28 mouse cellular contexts compared by ENCODE assay signal in the genomic region with DNA sequence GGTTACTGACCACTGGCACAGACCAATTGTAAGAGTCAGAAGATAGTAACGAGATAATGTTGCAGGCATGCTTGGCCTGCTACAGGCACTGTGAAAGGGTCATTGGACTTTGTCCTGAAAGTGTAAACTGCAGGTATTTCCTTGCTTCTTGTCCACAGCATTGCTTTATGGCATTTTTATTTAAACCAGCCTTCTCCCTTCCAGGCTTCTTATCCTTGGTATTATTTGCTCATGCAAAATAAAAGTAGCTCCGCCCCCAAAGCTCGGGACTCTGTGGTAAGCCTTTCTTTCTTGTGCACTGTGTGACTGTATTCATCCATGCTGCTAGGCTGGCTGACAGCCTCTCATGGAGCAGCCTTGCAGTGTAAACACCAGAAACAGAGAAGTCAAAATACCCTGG. TPM values are rescaled to one million over a fixed set of nuclear protein-coding genes. Genes with fewer than 3 reads are reported as not detected.
DNase-seq lines count a peak whose midpoint lies in the region; ATAC-seq and TF ChIP-seq lines count a peak whose summit lies in the region.
"Had no signal": no experiment of that assay in that cellular context is flagged by ENCODE, and none has a peak within 500 bp of the region (broad histone marks: within the 10 kb centered on the region; RNA-seq: fewer than 3 reads in every experiment).

No protein-coding gene starts in this region.

- TF ChIP-seq EP300 in lung, postnatal 0 days (IDR thresholded peaks at IDR 0.05) = no peak

- DNase-seq in forebrain, embryonic 14.5 days (ENCODE audit: low spot score) = peak; percentile 34
- no peak for DNase-seq in forebrain, embryonic 11.5 days (ENCODE audit: low spot score)
- peak; percentile 36 for DNase-seq in midbrain, embryonic 14.5 days
- DNase-seq in lung, postnatal 0 days (ENCODE audit: low spot score) = peak; percentile 70
- peak; percentile 34 for DNase-seq in yolk sac, embryonic 10.5 days (ENCODE audit: low spot score)
- DNase-seq in hindbrain, postnatal 0 days (ENCODE audit: low spot score) = no peak
- no peak for DNase-seq in left cerebral cortex, adult 9 months (ENCODE audit: low spot score in 2 of 2)
- DNase-seq: adrenal gland, postnatal 25 days; cerebellum, adult 9-10 months; heart, adult 11 months; heart, postnatal 4 days had no signal

- WGBS in forebrain, embryonic 14.5 days = 25% methylated on average over 3 of the region's 3 CpGs
- WGBS in forebrain, embryonic 11.5 days = 34% methylated on average over 3 of the region's 3 CpGs
- WGBS in midbrain, embryonic 14.5 days = 47% methylated on average over 3 of the region's 3 CpGs
- WGBS in midbrain, embryonic 13.5 days = 41% methylated on average over 3 of the region's 3 CpGs
- 34% methylated on average over 3 of the region's 3 CpGs for WGBS in lung, postnatal 0 days
- WGBS in hindbrain, postnatal 0 days = 50% methylated on average over 3 of the region's 3 CpGs

- no peaks in the 10 kb centered on the region for H3K4me1 ChIP-seq in forebrain, embryonic 14.5 days (ENCODE audit: control insufficient read depth, insufficient read depth, low read length)
- H3K4me1 ChIP-seq in forebrain, embryonic 11.5 days (replicated peaks; ENCODE audit: control insufficient read depth, insufficient read depth, low read length) = no peaks in the 10 kb centered on the region
- H3K4me1 ChIP-seq in midbrain, embryonic 14.5 days (ENCODE audit: control insufficient read depth, insufficient read depth, low read length) = no peaks in the 10 kb centered on the region
- peaks cover 13% of the 10 kb centered on the region for H3K4me1 ChIP-seq in midbrain, embryonic 13.5 days (replicated peaks)
- H3K4me1 ChIP-seq in lung, postnatal 0 days (ENCODE audit: insufficient read depth, low read depth, low read length) = no peaks in the 10 kb centered on the region; the same call in 1 of the 2 replicates
- H3K4me1 ChIP-seq in hindbrain, postnatal 0 days (ENCODE audit: insufficient read depth, low read length) = no peaks in the 10 kb centered on the region

- no peak overlapping the region for H3K9ac ChIP-seq in forebrain, embryonic 14.5 days (ENCODE audit: low read length)
- H3K9ac ChIP-seq in forebrain, embryonic 11.5 days (ENCODE audit: low read length) = no peak overlapping the region
- no peak overlapping the region for H3K9ac ChIP-seq in midbrain, embryonic 14.5 days (replicated peaks; ENCODE audit: low read length)
- H3K9ac ChIP-seq in midbrain, embryonic 13.5 days (replicated peaks) = no peak overlapping the region
- H3K9ac ChIP-seq in lung, postnatal 0 days (replicated peaks; ENCODE audit: low read depth) = no peak overlapping the region
- no peak overlapping the region for H3K9ac ChIP-seq in hindbrain, postnatal 0 days (replicated peaks; ENCODE audit: low read length)

- no peak for ATAC-seq in forebrain, embryonic 14.5 days
- ATAC-seq in forebrain, embryonic 11.5 days (replicated peaks; ENCODE audit: low FRiP score) = no peak
- ATAC-seq in midbrain, embryonic 14.5 days (ENCODE audit: low FRiP score, low TSS enrichment) = no peak
- ATAC-seq in midbrain, embryonic 13.5 days = no peak
- 0 out of 2 replicates have a peak, but pooled peaks have one; percentile 56 for ATAC-seq in lung, postnatal 0 days
- ATAC-seq in hindbrain, postnatal 0 days = no peak
- ATAC-seq: activated CD4-positive, CD25-positive, alpha-beta regulatory T cell, adult 4 months; forebrain, embryonic 16.5 days; hindbrain, embryonic 16.5 days; Patski had no signal

- no peaks in the 10 kb centered on the region for H3K36me3 ChIP-seq in forebrain, embryonic 14.5 days (ENCODE audit: control insufficient read depth, insufficient read depth, low read length)
- no peaks in the 10 kb centered on the region for H3K36me3 ChIP-seq in forebrain, embryonic 11.5 days (ENCODE audit: control insufficient read depth, insufficient read depth, low read length)
- H3K36me3 ChIP-seq in midbrain, embryonic 14.5 days (ENCODE audit: control insufficient read depth, insufficient read depth, low read length) = no peaks in the 10 kb centered on the region
- H3K36me3 ChIP-seq in midbrain, embryonic 13.5 days = no peaks in the 10 kb centered on the region
- H3K36me3 ChIP-seq in lung, postnatal 0 days (ENCODE audit: insufficient read depth, low read length) = no peaks in the 10 kb centered on the region
- no peaks in the 10 kb centered on the region for H3K36me3 ChIP-seq in hindbrain, postnatal 0 days (ENCODE audit: insufficient read depth, low read length)
- H3K36me3 ChIP-seq: midbrain, embryonic 10.5 days had no signal

- H3K4me2 ChIP-seq in forebrain, embryonic 14.5 days (ENCODE audit: low read length) = no peak overlapping the region
- no peak overlapping the region for H3K4me2 ChIP-seq in forebrain, embryonic 11.5 days (ENCODE audit: low read depth, low read length, severe bottlenecking)
- H3K4me2 ChIP-seq in midbrain, embryonic 14.5 days (ENCODE audit: low read length) = no peak overlapping the region
- H3K4me2 ChIP-seq in midbrain, embryonic 13.5 days (replicated peaks) = no peak overlapping the region
- no peak overlapping the region for H3K4me2 ChIP-seq in lung, postnatal 0 days (replicated peaks; ENCODE audit: low read depth, low read length)
- no peak overlapping the region for H3K4me2 ChIP-seq in hindbrain, postnatal 0 days (ENCODE audit: low read depth, low read length)

- H3K9me3 ChIP-seq in forebrain, embryonic 14.5 days (replicated peaks; ENCODE audit: control insufficient read depth, low read length) = no peaks in the 10 kb centered on the region
- no peaks in the 10 kb centered on the region for H3K9me3 ChIP-seq in forebrain, embryonic 11.5 days (ENCODE audit: control insufficient read depth, low read length)
- H3K9me3 ChIP-seq in midbrain, embryonic 14.5 days (ENCODE audit: control insufficient read depth, low read length) = no peaks in the 10 kb centered on the region
- no peaks in the 10 kb centered on the region for H3K9me3 ChIP-seq in midbrain, embryonic 13.5 days
- H3K9me3 ChIP-seq in lung, postnatal 0 days (ENCODE audit: low read length) = no peaks in the 10 kb centered on the region
- H3K9me3 ChIP-seq in hindbrain, postnatal 0 days (ENCODE audit: low read length) = no peaks in the 10 kb centered on the region
- H3K9me3 ChIP-seq: midbrain, embryonic 10.5 days had no signal

- no peak for TF ChIP-seq CTCF in lung, postnatal 0 days (IDR thresholded peaks at IDR 0.05)
- TF ChIP-seq CTCF in hindbrain, postnatal 0 days (IDR thresholded peaks at IDR 0.05; ENCODE audit: low read depth) = no peak

- H3K4me3 ChIP-seq in forebrain, embryonic 14.5 days (ENCODE audit: low read depth, low read length) = no peak overlapping the region
- H3K4me3 ChIP-seq in forebrain, embryonic 11.5 days (ENCODE audit: low read depth, low read length) = no peak overlapping the region
- H3K4me3 ChIP-seq in midbrain, embryonic 14.5 days (replicated peaks; ENCODE audit: low read depth, low read length) = no peak overlapping the region
- no peak overlapping the region for H3K4me3 ChIP-seq in midbrain, embryonic 13.5 days (replicated peaks)
- no peak overlapping the region for H3K4me3 ChIP-seq in lung, postnatal 0 days (ENCODE audit: low read depth, low read length)
- H3K4me3 ChIP-seq in hindbrain, postnatal 0 days (ENCODE audit: low read length) = no peak overlapping the region
- H3K4me3 ChIP-seq: midbrain, embryonic 10.5 days; myocyte had no signal

- no peak overlapping the region for H3K27ac ChIP-seq in forebrain, embryonic 14.5 days (ENCODE audit: low read depth, low read length)
- no peak overlapping the region for H3K27ac ChIP-seq in forebrain, embryonic 11.5 days (ENCODE audit: low read depth, low read length)
- no peak overlapping the region for H3K27ac ChIP-seq in midbrain, embryonic 14.5 days (replicated peaks; ENCODE audit: low read depth, low read length)
- no peak overlapping the region for H3K27ac ChIP-seq in midbrain, embryonic 13.5 days
- no peak overlapping the region for H3K27ac ChIP-seq in lung, postnatal 0 days (ENCODE audit: low read length)
- no peak overlapping the region for H3K27ac ChIP-seq in hindbrain, postnatal 0 days
- H3K27ac ChIP-seq: midbrain, embryonic 10.5 days had no signal

- H3K27me3 ChIP-seq in forebrain, embryonic 14.5 days (replicated peaks; ENCODE audit: control insufficient read depth, insufficient read depth, low read length) = no peaks in the 10 kb centered on the region
- H3K27me3 ChIP-seq in forebrain, embryonic 11.5 days (ENCODE audit: control insufficient read depth, insufficient read depth, low read length) = no peaks in the 10 kb centered on the region
- no peaks in the 10 kb centered on the region for H3K27me3 ChIP-seq in midbrain, embryonic 14.5 days (ENCODE audit: control insufficient read depth, insufficient read depth, low read length)
- no peaks in the 10 kb centered on the region for H3K27me3 ChIP-seq in midbrain, embryonic 13.5 days
- H3K27me3 ChIP-seq in lung, postnatal 0 days (replicated peaks; ENCODE audit: insufficient read depth, low read length) = no peaks in the 10 kb centered on the region
- no peaks in the 10 kb centered on the region for H3K27me3 ChIP-seq in hindbrain, postnatal 0 days (ENCODE audit: insufficient read depth, low read length)
- H3K27me3 ChIP-seq: Patski had no signal

RNA-seq across cellular contexts. Expression of a gene that starts 3.7 kb away (rescaled TPM):
- 0.10 TPM in 1 of 2 replicates, not detected in the other for polyA plus RNA-seq in forebrain, embryonic 14.5 days (2014; fragmentation: Nextera tagmentation; extraction: Ambion mirVana)
- not detected in 2 replicates for polyA plus RNA-seq in forebrain, embryonic 11.5 days (2014; fragmentation: Nextera tagmentation; extraction: Ambion mirVana)
- 0.39 TPM in 1 of 2 replicates, not detected in the other for polyA plus RNA-seq in midbrain, embryonic 14.5 days (2014; fragmentation: Nextera tagmentation; extraction: Ambion mirVana)
- not detected in 2 replicates for polyA plus RNA-seq in midbrain, embryonic 13.5 days (2015; fragmentation: Nextera tagmentation; extraction: Ambion mirVana)
- 8.2 and 9.7 TPM in 2 replicates for polyA plus RNA-seq in lung, postnatal 0 days (2015; fragmentation: Nextera tagmentation; extraction: Ambion mirVana)
- total RNA-seq in hindbrain, postnatal 0 days (2014; rRNA removed) = not detected in 2 replicates
- 0.40 and 0.41 TPM in 2 replicates for polyA plus RNA-seq in hindbrain, postnatal 0 days (2015; fragmentation: Nextera tagmentation; extraction: Ambion mirVana)
- total RNA-seq: adrenal gland, postnatal 25 days; gastrocnemius, adult 8-10 months; heart, postnatal 4 days; layer of hippocampus, adult 18-20 months; left cerebral cortex, adult 18-20 months had no signal
- polyA plus RNA-seq: activated CD4-positive, CD25-positive, alpha-beta regulatory T cell, adult 4 months; C2C12; cortical plate, adult 2 months; forebrain, embryonic 16.5 days; heart, embryonic 14.5 days; midbrain, embryonic 10.5 days had no signal

RNA-seq across cellular contexts. Expression of a gene that starts 31.9 kb away (rescaled TPM):
- polyA plus RNA-seq in forebrain, embryonic 14.5 days (2014; fragmentation: Nextera tagmentation; extraction: Ambion mirVana) = not detected in 2 replicates
- not detected in 2 replicates for polyA plus RNA-seq in forebrain, embryonic 11.5 days (2014; fragmentation: Nextera tagmentation; extraction: Ambion mirVana)
- not detected in 2 replicates for polyA plus RNA-seq in midbrain, embryonic 14.5 days (2014; fragmentation: Nextera tagmentation; extraction: Ambion mirVana)
- not detected in 2 replicates for polyA plus RNA-seq in midbrain, embryonic 13.5 days (2015; fragmentation: Nextera tagmentation; extraction: Ambion mirVana)
- not detected in 2 replicates for polyA plus RNA-seq in lung, postnatal 0 days (2015; fragmentation: Nextera tagmentation; extraction: Ambion mirVana)
- not detected in 2 replicates for total RNA-seq in hindbrain, postnatal 0 days (2014; rRNA removed)
- polyA plus RNA-seq in hindbrain, postnatal 0 days (2015; fragmentation: Nextera tagmentation; extraction: Ambion mirVana) = not detected in 2 replicates
- total RNA-seq: adrenal gland, postnatal 25 days; gastrocnemius, adult 8-10 months; heart, postnatal 4 days; layer of hippocampus, adult 18-20 months; left cerebral cortex, adult 18-20 months; neutrophil, adult 5-6 weeks had no signal
- polyA plus RNA-seq: activated CD4-positive, CD25-positive, alpha-beta regulatory T cell, adult 4 months; C2C12; cortical plate, adult 2 months; forebrain, embryonic 16.5 days; heart, embryonic 14.5 days; hindbrain, embryonic 16.5 days; limb, embryonic 14.5 days; midbrain, embryonic 10.5 days; myocyte; thymus, postnatal 0 days had no signal

RNA-seq across cellular contexts. Expression of a gene that starts 51.3 kb away (rescaled TPM):
- polyA plus RNA-seq in forebrain, embryonic 14.5 days (2014; fragmentation: Nextera tagmentation; extraction: Ambion mirVana) = not detected in 2 replicates
- 0.51 and 0.59 TPM in 2 replicates for polyA plus RNA-seq in forebrain, embryonic 11.5 days (2014; fragmentation: Nextera tagmentation; extraction: Ambion mirVana)
- 0.11 TPM in 1 of 2 replicates, not detected in the other for polyA plus RNA-seq in midbrain, embryonic 14.5 days (2014; fragmentation: Nextera tagmentation; extraction: Ambion mirVana)
- 0.10 TPM in 1 of 2 replicates, not detected in the other for polyA plus RNA-seq in midbrain, embryonic 13.5 days (2015; fragmentation: Nextera tagmentation; extraction: Ambion mirVana)
- polyA plus RNA-seq in lung, postnatal 0 days (2015; fragmentation: Nextera tagmentation; extraction: Ambion mirVana) = 0.27 and 0.31 TPM in 2 replicates
- total RNA-seq in hindbrain, postnatal 0 days (2014; rRNA removed) = 0.18 TPM in 1 of 2 replicates, not detected in the other
- 0.11 and 0.24 TPM in 2 replicates for polyA plus RNA-seq in hindbrain, postnatal 0 days (2015; fragmentation: Nextera tagmentation; extraction: Ambion mirVana)
- total RNA-seq: layer of hippocampus, adult 18-20 months; left cerebral cortex, adult 18-20 months; neutrophil, adult 5-6 weeks had no signal
- polyA plus RNA-seq: C2C12; forebrain, embryonic 16.5 days; myocyte; Patski had no signal

RNA-seq across cellular contexts. Expression of a gene that starts 53.7 kb away (rescaled TPM):
- not detected in 2 replicates for polyA plus RNA-seq in forebrain, embryonic 14.5 days (2014; fragmentation: Nextera tagmentation; extraction: Ambion mirVana)
- not detected in 2 replicates for polyA plus RNA-seq in forebrain, embryonic 11.5 days (2014; fragmentation: Nextera tagmentation; extraction: Ambion mirVana)
- not detected in 2 replicates for polyA plus RNA-seq in midbrain, embryonic 14.5 days (2014; fragmentation: Nextera tagmentation; extraction: Ambion mirVana)
- polyA plus RNA-seq in midbrain, embryonic 13.5 days (2015; fragmentation: Nextera tagmentation; extraction: Ambion mirVana) = not detected in 2 replicates
- not detected in 2 replicates for polyA plus RNA-seq in lung, postnatal 0 days (2015; fragmentation: Nextera tagmentation; extraction: Ambion mirVana)
- not detected in 2 replicates for total RNA-seq in hindbrain, postnatal 0 days (2014; rRNA removed)
- polyA plus RNA-seq in hindbrain, postnatal 0 days (2015; fragmentation: Nextera tagmentation; extraction: Ambion mirVana) = not detected in 2 replicates
- total RNA-seq: adrenal gland, postnatal 25 days; gastrocnemius, adult 8-10 months; heart, postnatal 4 days; layer of hippocampus, adult 18-20 months; left cerebral cortex, adult 18-20 months; neutrophil, adult 5-6 weeks had no signal
- polyA plus RNA-seq: activated CD4-positive, CD25-positive, alpha-beta regulatory T cell, adult 4 months; C2C12; cortical plate, adult 2 months; forebrain, embryonic 16.5 days; heart, embryonic 14.5 days; hindbrain, embryonic 16.5 days; kidney, embryonic 14.5 days; limb, embryonic 14.5 days; midbrain, embryonic 10.5 days; myocyte; Patski; thymus, postnatal 0 days had no signal

Comparison
In these comparisons a context has a peak if more than half of its experiments do, and no peak if none do; other contexts are left out.
1. DNase-seq: peak in forebrain, embryonic 14.5 days (single experiment), midbrain, embryonic 14.5 days (single experiment), lung, postnatal 0 days (single experiment) and yolk sac, embryonic 10.5 days (single experiment); none in forebrain, embryonic 11.5 days (single experiment), hindbrain, postnatal 0 days (single experiment) and left cerebral cortex, adult 9 months (0 of 2).